Comparison of ENCODE assay signal across 13 mouse cellular contexts in the genomic region with DNA sequence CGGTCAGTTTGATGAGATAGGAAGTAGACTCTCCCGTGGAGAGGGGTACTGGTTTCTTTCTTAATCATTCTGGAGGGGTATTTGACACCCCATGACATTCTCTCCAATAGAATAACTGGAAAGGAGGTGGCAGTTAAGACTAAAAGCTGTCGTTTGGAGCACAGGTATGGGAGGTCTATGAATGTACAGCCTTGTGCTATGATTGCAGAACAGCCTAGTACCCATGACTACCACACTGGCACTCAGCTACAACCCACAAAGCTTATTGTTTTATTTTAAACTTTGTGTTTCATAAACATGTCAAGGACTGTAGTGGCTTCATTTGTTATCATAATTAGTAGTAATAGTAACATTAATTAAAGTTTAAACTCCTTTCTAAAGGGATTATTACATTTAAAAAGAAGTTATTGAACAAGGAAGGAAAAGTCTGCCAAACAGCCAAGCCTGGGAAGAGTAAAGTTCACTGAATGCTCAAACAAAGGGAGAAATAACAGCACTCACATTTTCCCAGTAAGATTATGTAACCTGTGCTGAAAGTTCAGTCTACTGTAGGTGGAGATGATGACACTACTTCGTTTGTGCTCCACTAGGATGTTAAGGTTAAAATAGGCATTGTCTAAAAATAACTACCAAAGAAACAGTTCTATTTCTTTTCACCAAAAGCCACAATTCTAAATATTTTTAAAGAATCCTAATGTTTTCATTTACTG.
"Had no signal": no experiment of that assay in that cellular context is flagged by ENCODE, and none has a peak within 500 bp of the region (broad histone marks: within the 10 kb centered on the region; RNA-seq: fewer than 3 reads in every experiment).

No protein-coding gene starts in this region.

- DNase-seq: kidney, adult 8-10 months; kidney, postnatal 36 days; layer of hippocampus, postnatal 36 days; lung, embryonic 14.5 days; lung, postnatal 4 days; midbrain, embryonic 14.5 days; thymus, postnatal 25 days had no signal

- H3K4me2 ChIP-seq: lung, embryonic 14.5 days; midbrain, embryonic 11.5 days had no signal

- H3K4me3 ChIP-seq: left cerebral cortex, adult 2 months had no signal

- H3K27ac ChIP-seq: kidney, postnatal 0 days; left cerebral cortex, adult 2 months; liver, embryonic 14.5 days had no signal

- H3K9ac ChIP-seq: liver, embryonic 14.5 days; lung, embryonic 14.5 days had no signal

- ATAC-seq: intestine, postnatal 0 days; lung, postnatal 0 days had no signal
